Mouse (Mus musculus) midbrain, embryonic 14.5 days (tissue): ENCODE data around the gene Tfcp2. TPM values are rescaled to one million over a fixed set of nuclear protein-coding genes. Genes with fewer than 3 reads are reported as not detected.

ENCODE experiments used
- ATAC-seq: fragments of 200-750 bp; cut with Nextera tagmentation; 2 replicates; pipeline ENCODE4 v1.8.0; 2017; ENCODE audit warnings: moderate number of reproducible peaks, moderate library complexity; ENCODE audit not compliant: low FRiP score, low TSS enrichment
- DNase-seq: peaks from one replicate; pipeline ENCODE4 v3.0.0-alpha.2; 2015
- H3K27ac ChIP-seq: fragments of 300-500 bp; sonication (generic); replicated peaks from 2 replicates; pipeline ENCODE4 v1.5.1; 2014; ENCODE audit warnings: mild to moderate bottlenecking, low read depth, low read length, moderate library complexity
- H3K27me3 ChIP-seq: fragments of 300-500 bp; sonication (generic); 2 replicates; pipeline ENCODE4 v1.6.1; 2014; ENCODE audit warnings: low read length, control low read depth, mixed read lengths; ENCODE audit not compliant: control insufficient read depth, insufficient read depth
- H3K36me3 ChIP-seq: fragments of 300-500 bp; sonication (generic); 2 replicates; pipeline ENCODE4 v1.6.1; 2014; ENCODE audit warnings: low read length, control low read depth; ENCODE audit not compliant: control insufficient read depth, insufficient read depth
- H3K4me1 ChIP-seq: fragments of 300-500 bp; sonication (generic); 2 replicates; pipeline ENCODE4 v1.6.1; 2014; ENCODE audit warnings: mild to moderate bottlenecking, antibody characterized with exemption, low read length, control low read depth; ENCODE audit not compliant: control insufficient read depth, insufficient read depth
- H3K4me2 ChIP-seq: fragments of 300-500 bp; sonication (generic); 2 replicates; pipeline ENCODE4 v1.6.1; 2014; ENCODE audit warnings: mild to moderate bottlenecking, low read length, moderate library complexity
- H3K4me3 ChIP-seq: fragments of 300-500 bp; sonication (generic); replicated peaks from 2 replicates; pipeline ENCODE4 v1.5.1; 2014; ENCODE audit warnings: low read depth, low read length
- H3K9ac ChIP-seq: fragments of 300-500 bp; sonication (generic); replicated peaks from 2 replicates; pipeline ENCODE4 v1.6.1; 2014; ENCODE audit warnings: mild to moderate bottlenecking, low read length, moderate library complexity
- H3K9me3 ChIP-seq: fragments of 300-500 bp; sonication (generic); 2 replicates; pipeline ENCODE4 v1.6.1; 2016; ENCODE audit warnings: low read length, control low read depth, mixed read lengths; ENCODE audit not compliant: control insufficient read depth
- WGBS: fragments of 180-500 bp; shearing (Covaris S2); extraction: QIAGEN DNeasy Blood & Tissue Kit; methylation state at CpG from one replicate; pipeline ENCODE4 v1.1.7; 2014; 5-methylcytosine and 5-hydroxymethylcytosine counted together
- polyA plus RNA-seq: library from polyadenylated mRNA; unstranded; fragments of >200 nt; fragmentation: Nextera tagmentation; extraction: Ambion mirVana; gene quantifications from 2 replicates; pipeline ENCODE4 v1.2.1, GENCODE M21; 2014

Tfcp2 gene
- polyA plus RNA-seq, 1 experiment from 2014 or later, result 35.8 TPM

DNA sequence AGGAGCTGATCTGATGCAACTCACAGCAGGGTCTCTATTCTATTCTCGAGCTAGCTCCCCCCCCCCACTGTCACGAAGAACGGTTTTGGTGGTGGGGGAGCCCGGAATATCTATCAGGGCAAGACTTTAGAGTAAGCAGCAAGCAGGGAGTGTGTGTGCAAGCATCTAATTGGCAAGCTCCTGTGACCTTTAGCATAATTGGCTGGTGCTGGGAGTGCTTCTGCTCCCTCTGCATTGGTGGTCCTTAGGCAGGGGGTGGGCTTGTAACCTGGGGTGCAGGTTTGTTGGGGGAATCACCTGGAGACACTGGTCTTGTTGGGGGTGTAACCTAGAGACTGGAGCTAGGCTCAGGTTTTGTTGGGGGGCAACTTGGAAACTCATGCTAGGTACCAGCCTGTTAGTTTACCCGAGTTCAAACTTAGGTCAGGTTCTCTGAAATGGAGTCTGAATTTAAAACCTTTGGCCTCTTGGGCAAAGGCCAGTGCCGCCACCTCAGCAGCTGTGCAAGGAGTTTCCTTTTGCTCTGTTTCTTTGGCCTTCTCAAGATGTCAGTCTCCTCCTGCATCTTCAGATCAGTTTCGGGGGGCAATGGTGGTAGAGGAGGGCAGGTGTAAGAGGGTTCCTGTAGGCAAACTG is 95.3 kb downstream of the Tfcp2 start:
- no peak for ATAC-seq
- Histone ChIP-seq H3K27ac (no peak overlapping the region), H3K4me2 (no peak overlapping the region), H3K36me3 (no peaks in the 10 kb centered on the region), H3K9ac (no peak overlapping the region), H3K4me3 (no peak overlapping the region), H3K27me3 (no peaks in the 10 kb centered on the region), H3K4me1 (no peaks in the 10 kb centered on the region), H3K9me3 (no peaks in the 10 kb centered on the region)
- no peak for DNase-seq
- WGBS, result 62% methylated on average over 7 of the region's 7 CpGs

DNA sequence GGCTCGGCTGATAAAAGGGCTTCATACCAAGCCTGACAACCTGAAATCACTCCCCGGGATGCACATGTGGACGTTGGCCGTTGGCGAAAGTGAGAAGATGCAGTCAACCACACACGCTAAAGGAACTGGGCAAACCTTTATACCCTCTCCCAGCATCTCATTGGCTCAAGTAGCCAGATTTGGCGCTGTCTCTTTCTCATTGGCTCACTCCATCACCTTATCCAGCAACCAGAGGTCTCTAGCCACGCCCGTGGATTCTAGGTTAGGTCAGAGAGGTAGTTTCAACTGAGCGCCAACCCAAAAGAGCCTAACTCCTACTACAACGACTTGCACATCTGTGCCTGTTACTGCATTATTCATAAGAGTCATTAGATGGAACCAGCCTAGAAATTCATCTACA is 99.3 kb downstream of the Tfcp2 start:
- WGBS, result 79% methylated on average over 11 of the region's 11 CpGs
- H3K9me3 ChIP-seq, result no peaks in the 10 kb centered on the region
- no peaks in the 10 kb centered on the region for H3K4me1 ChIP-seq
- no peak overlapping the region for H3K4me3 ChIP-seq
- no peaks in the 10 kb centered on the region for H3K36me3 ChIP-seq
- H3K4me2 ChIP-seq, result no peak overlapping the region
- DNase-seq, result no peak
- H3K27me3 ChIP-seq, result no peaks in the 10 kb centered on the region
- no peak for ATAC-seq
- H3K9ac ChIP-seq, result no peak overlapping the region
- H3K27ac ChIP-seq, result no peak overlapping the region

DNA sequence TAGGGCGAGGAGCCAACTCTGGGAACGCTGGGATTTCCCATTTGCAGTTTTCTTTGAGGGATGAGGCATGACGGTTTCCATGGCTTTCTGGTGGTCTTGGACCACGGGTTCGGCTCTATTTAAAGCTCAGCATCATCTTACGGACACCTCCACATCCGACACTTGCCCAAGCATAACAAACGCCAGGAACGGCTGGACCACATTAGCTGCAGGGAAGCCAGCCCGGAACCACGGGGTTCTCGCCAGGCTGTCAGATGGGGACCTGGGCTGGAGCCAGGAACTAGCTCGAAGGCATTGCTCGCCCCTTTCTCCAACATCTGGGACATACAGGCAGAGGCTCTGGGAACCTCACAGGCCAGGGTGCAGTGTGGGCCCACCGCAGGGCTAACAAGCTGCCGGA is 100.6 kb downstream of the Tfcp2 start:
- Histone ChIP-seq H3K4me3 (no peak overlapping the region), H3K4me2 (no peak overlapping the region), H3K9ac (no peak overlapping the region), H3K9me3 (no peaks in the 10 kb centered on the region), H3K27ac (no peak overlapping the region), H3K4me1 (no peaks in the 10 kb centered on the region), H3K36me3 (no peaks in the 10 kb centered on the region), H3K27me3 (no peaks in the 10 kb centered on the region)
- ATAC-seq (no peak), DNase-seq (peak; percentile 33)
- WGBS, result 74% methylated on average over 16 of the region's 16 CpGs

DNA sequence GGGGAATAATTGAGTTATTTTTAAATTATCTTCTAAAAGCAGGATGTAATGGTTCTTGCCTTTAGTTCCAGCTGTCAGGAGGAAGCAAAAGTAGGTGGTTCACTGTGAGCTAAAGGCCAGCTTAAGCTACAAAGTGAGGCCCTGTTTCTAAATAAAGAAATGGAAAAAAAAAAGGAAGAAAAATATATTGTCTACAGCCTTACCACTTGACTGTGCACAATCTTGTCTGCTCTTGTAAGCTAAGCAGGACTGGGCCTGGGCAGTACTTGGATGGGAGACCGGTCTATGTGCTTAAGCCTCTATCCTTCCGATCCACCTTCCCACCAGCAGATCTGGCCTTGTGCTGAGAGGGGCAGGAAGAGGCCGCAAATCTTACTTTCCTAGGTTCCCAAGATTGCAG is 102.3 kb downstream of the Tfcp2 start:
- Histone ChIP-seq H3K9me3 (no peaks in the 10 kb centered on the region), H3K4me3 (no peak overlapping the region), H3K9ac (no peak overlapping the region), H3K27ac (no peak overlapping the region), H3K27me3 (no peaks in the 10 kb centered on the region), H3K4me2 (no peak overlapping the region), H3K36me3 (no peaks in the 10 kb centered on the region), H3K4me1 (no peaks in the 10 kb centered on the region)
- ATAC-seq (no peak), DNase-seq (no peak)
- WGBS, result 87% methylated on average over 3 of the region's 3 CpGs

DNA sequence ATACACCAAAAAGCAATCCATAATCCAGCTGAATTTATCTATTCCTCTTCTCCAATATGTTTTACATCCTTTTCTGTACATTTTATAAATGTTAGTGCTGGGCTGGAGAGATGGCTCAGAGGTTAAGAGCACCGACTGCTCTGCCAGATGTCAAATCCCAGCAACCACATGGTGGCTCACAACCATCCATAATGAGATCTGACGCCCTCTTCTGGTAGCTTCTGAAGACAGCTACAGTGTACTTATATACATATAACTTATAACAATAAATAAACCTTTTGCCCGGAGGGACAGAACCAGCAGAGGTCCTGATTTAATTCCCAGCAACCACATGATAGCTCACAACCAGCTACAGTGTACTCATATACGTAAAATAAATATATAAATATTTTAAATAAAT is 103.2 kb downstream of the Tfcp2 start:
- Histone ChIP-seq H3K4me1 (no peaks in the 10 kb centered on the region), H3K4me3 (no peak overlapping the region), H3K27me3 (no peaks in the 10 kb centered on the region), H3K9me3 (no peaks in the 10 kb centered on the region), H3K36me3 (no peaks in the 10 kb centered on the region), H3K27ac (no peak overlapping the region), H3K9ac (no peak overlapping the region), H3K4me2 (no peak overlapping the region)
- DNase-seq (no peak), ATAC-seq (no peak)
- WGBS, result 74% methylated on average over 4 of the region's 4 CpGs

Other genes starting within 250 kb of the Tfcp2 start
- gene Mettl7a1, start 247.9 kb downstream of the Tfcp2 start, polyA plus RNA-seq, result 3.3 and 7.7 TPM in 2 replicates
- not detected in 2 replicates for gene Mettl7a3, start 217.1 kb downstream of the Tfcp2 start, polyA plus RNA-seq
- 0.24 TPM in 1 of 2 replicates, not detected in the other for gene Methig1, start 198.9 kb downstream of the Tfcp2 start, polyA plus RNA-seq
- not detected in 2 replicates for gene Mettl7a2, start 198.8 kb downstream of the Tfcp2 start, polyA plus RNA-seq
- not detected in 2 replicates for gene Higd1c, start 187.5 kb downstream of the Tfcp2 start, polyA plus RNA-seq
- gene Gm5475, start 129.9 kb downstream of the Tfcp2 start, polyA plus RNA-seq, result not detected in 2 replicates
- gene Slc11a2, start 126.9 kb downstream of the Tfcp2 start, polyA plus RNA-seq, result 18.5 and 21.6 TPM in 2 replicates
- gene Letmd1, start 83.0 kb downstream of the Tfcp2 start, polyA plus RNA-seq, result 44.8 and 51.9 TPM in 2 replicates
- 51.9 and 53.5 TPM in 2 replicates for gene Csrnp2, start 56.5 kb downstream of the Tfcp2 start, polyA plus RNA-seq
- gene Pou6f1, start 48.0 kb upstream of the Tfcp2 start, polyA plus RNA-seq, result 45.6 and 47.3 TPM in 2 replicates
- 139 and 171 TPM in 2 replicates for gene Dazap2, start 63.3 kb upstream of the Tfcp2 start, polyA plus RNA-seq
- gene Smagp, start 84.9 kb upstream of the Tfcp2 start, polyA plus RNA-seq, result 0.78 and 3.6 TPM in 2 replicates
- gene Bin2, start 117.5 kb upstream of the Tfcp2 start, polyA plus RNA-seq, result 0.61 and 1.8 TPM in 2 replicates
- gene Cela1, start 135.9 kb upstream of the Tfcp2 start, polyA plus RNA-seq, result 0.74 TPM in 1 of 2 replicates, not detected in the other
- gene Galnt6, start 177.4 kb upstream of the Tfcp2 start, polyA plus RNA-seq, result 0.14 TPM in 1 of 2 replicates, not detected in the other
- 24.2 and 32.3 TPM in 2 replicates for gene Slc4a8, start 209.7 kb upstream of the Tfcp2 start, polyA plus RNA-seq